Comparison of ENCODE assay signal across 9 mouse cellular contexts in the genomic region with DNA sequence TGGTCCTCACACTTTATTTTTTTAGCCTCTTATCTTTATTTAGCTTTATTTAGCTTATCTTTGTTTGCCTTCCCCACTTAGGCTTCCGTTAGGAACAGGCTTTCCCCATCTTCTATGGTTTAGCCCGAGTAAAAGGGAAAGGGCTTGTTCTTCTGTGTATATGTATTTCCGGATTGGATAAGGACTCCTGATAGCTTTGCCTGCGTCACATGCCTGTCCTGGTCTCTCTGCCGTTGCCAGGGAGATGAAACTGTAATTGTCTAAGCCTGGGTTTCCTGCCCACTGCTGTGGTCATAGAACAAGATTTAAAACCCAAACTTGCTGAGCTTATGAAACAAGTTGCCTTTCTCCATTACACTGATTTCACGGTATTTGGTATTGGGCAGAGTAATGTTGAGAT. TPM values are rescaled to one million over a fixed set of nuclear protein-coding genes. Genes with fewer than 3 reads are reported as not detected.
A peak's percentile ranks its signal among the peaks of the same experiment; 100 is the strongest.
DNase-seq lines count a peak whose midpoint lies in the region; ATAC-seq lines count a peak whose summit lies in the region.
"Had no signal": no experiment of that assay in that cellular context is flagged by ENCODE, and none has a peak within 500 bp of the region (broad histone marks: within the 10 kb centered on the region; RNA-seq: fewer than 3 reads in every experiment).

No protein-coding gene starts in this region.

- H3K4me2 ChIP-seq in hindbrain, embryonic 16.5 days (ENCODE audit: low read length) = peak overlapping the region; percentile 19; the same call in 1 of the 2 replicates
- H3K4me2 ChIP-seq in intestine, embryonic 15.5 days (replicated peaks) = peak overlapping the region; percentile 24; the same call in 1 of the 2 replicates
- peak overlapping the region; percentile 36 for H3K4me2 ChIP-seq in midbrain, embryonic 16.5 days (ENCODE audit: low read length)
- no peak overlapping the region for H3K4me2 ChIP-seq in forebrain, embryonic 15.5 days (replicated peaks)
- H3K4me2 ChIP-seq: limb, embryonic 15.5 days had no signal

- no peaks in the 10 kb centered on the region for H3K36me3 ChIP-seq in hindbrain, embryonic 16.5 days (ENCODE audit: control insufficient read depth, insufficient read depth, low read length)
- no peaks in the 10 kb centered on the region for H3K36me3 ChIP-seq in hindbrain, embryonic 10.5 days
- no peaks in the 10 kb centered on the region for H3K36me3 ChIP-seq in intestine, embryonic 15.5 days
- no peaks in the 10 kb centered on the region for H3K36me3 ChIP-seq in midbrain, embryonic 16.5 days (ENCODE audit: control insufficient read depth, insufficient read depth, low read length)
- no peaks in the 10 kb centered on the region for H3K36me3 ChIP-seq in forebrain, embryonic 15.5 days
- H3K36me3 ChIP-seq: limb, embryonic 15.5 days had no signal

- H3K4me3 ChIP-seq in hindbrain, embryonic 16.5 days (ENCODE audit: low read length) = no peak overlapping the region
- no peak overlapping the region for H3K4me3 ChIP-seq in hindbrain, embryonic 10.5 days
- no peak overlapping the region for H3K4me3 ChIP-seq in intestine, embryonic 15.5 days (replicated peaks)
- no peak overlapping the region for H3K4me3 ChIP-seq in midbrain, embryonic 16.5 days (ENCODE audit: low read depth, low read length)
- H3K4me3 ChIP-seq in forebrain, embryonic 15.5 days = no peak overlapping the region
- H3K4me3 ChIP-seq: limb, embryonic 15.5 days had no signal

- no peak overlapping the region for H3K27ac ChIP-seq in hindbrain, embryonic 16.5 days (ENCODE audit: low read depth, low read length)
- H3K27ac ChIP-seq in hindbrain, embryonic 10.5 days = no peak overlapping the region
- no peak overlapping the region for H3K27ac ChIP-seq in intestine, embryonic 15.5 days
- no peak overlapping the region for H3K27ac ChIP-seq in midbrain, embryonic 16.5 days (ENCODE audit: low read length)
- no peak overlapping the region for H3K27ac ChIP-seq in forebrain, embryonic 15.5 days (replicated peaks)
- H3K27ac ChIP-seq: limb, embryonic 15.5 days had no signal

- H3K4me1 ChIP-seq in hindbrain, embryonic 16.5 days (ENCODE audit: control insufficient read depth, insufficient read depth, low read depth, low read length) = no peaks in the 10 kb centered on the region
- H3K4me1 ChIP-seq in hindbrain, embryonic 10.5 days (replicated peaks) = no peaks in the 10 kb centered on the region
- no peaks in the 10 kb centered on the region for H3K4me1 ChIP-seq in intestine, embryonic 15.5 days (replicated peaks)
- 0 out of 2 replicates have a peak, but pooled peaks cover 3% of the 10 kb centered on the region for H3K4me1 ChIP-seq in midbrain, embryonic 16.5 days (ENCODE audit: control insufficient read depth, insufficient read depth, low read length)
- H3K4me1 ChIP-seq in forebrain, embryonic 15.5 days = no peaks in the 10 kb centered on the region
- H3K4me1 ChIP-seq: limb, embryonic 15.5 days had no signal

- H3K9me3 ChIP-seq in hindbrain, embryonic 16.5 days (ENCODE audit: control insufficient read depth, low read length) = no peaks in the 10 kb centered on the region
- H3K9me3 ChIP-seq in hindbrain, embryonic 10.5 days = no peaks in the 10 kb centered on the region
- no peaks in the 10 kb centered on the region for H3K9me3 ChIP-seq in intestine, embryonic 15.5 days
- H3K9me3 ChIP-seq in midbrain, embryonic 16.5 days (replicated peaks; ENCODE audit: control insufficient read depth, low read length, poor library complexity, severe bottlenecking) = no peaks in the 10 kb centered on the region
- H3K9me3 ChIP-seq in forebrain, embryonic 15.5 days = no peaks in the 10 kb centered on the region
- H3K9me3 ChIP-seq: limb, embryonic 15.5 days had no signal

- H3K9ac ChIP-seq in hindbrain, embryonic 16.5 days (ENCODE audit: low read depth, low read length) = no peak overlapping the region
- H3K9ac ChIP-seq in intestine, embryonic 15.5 days = no peak overlapping the region
- no peak overlapping the region for H3K9ac ChIP-seq in midbrain, embryonic 16.5 days (ENCODE audit: low read depth, low read length)
- no peak overlapping the region for H3K9ac ChIP-seq in forebrain, embryonic 15.5 days (replicated peaks)
- H3K9ac ChIP-seq: limb, embryonic 15.5 days had no signal

- 39% methylated on average over 6 of the region's 6 CpGs for WGBS in hindbrain, embryonic 16.5 days
- 63% methylated on average over 6 of the region's 6 CpGs for WGBS in hindbrain, embryonic 10.5 days
- WGBS in intestine, embryonic 15.5 days = 13% methylated on average over 6 of the region's 6 CpGs
- WGBS in midbrain, embryonic 16.5 days = 35% methylated on average over 6 of the region's 6 CpGs
- WGBS in forebrain, embryonic 15.5 days = 58% methylated on average over 6 of the region's 6 CpGs

- no peak for DNase-seq in hindbrain, embryonic 10.5 days (ENCODE audit: low spot score)
- peak; percentile 66 for DNase-seq in brain, adult 2 months (ENCODE audit: low read depth, low spot score)
- no peak for DNase-seq in thymus, postnatal 14 days
- no peak for DNase-seq in thymus, postnatal 25 days

- no peaks in the 10 kb centered on the region for H3K27me3 ChIP-seq in hindbrain, embryonic 16.5 days (replicated peaks; ENCODE audit: control insufficient read depth, insufficient read depth, low read length)
- H3K27me3 ChIP-seq in hindbrain, embryonic 10.5 days (ENCODE audit: insufficient read depth, poor library complexity, severe bottlenecking) = no peaks in the 10 kb centered on the region
- H3K27me3 ChIP-seq in intestine, embryonic 15.5 days (replicated peaks) = no peaks in the 10 kb centered on the region
- H3K27me3 ChIP-seq in midbrain, embryonic 16.5 days (ENCODE audit: control insufficient read depth, insufficient read depth, low read depth, low read length) = no peaks in the 10 kb centered on the region
- no peaks in the 10 kb centered on the region for H3K27me3 ChIP-seq in forebrain, embryonic 15.5 days
- H3K27me3 ChIP-seq: limb, embryonic 15.5 days had no signal

- no peak for ATAC-seq in hindbrain, embryonic 16.5 days
- peak; percentile 56; the same call in 1 of the 2 replicates for ATAC-seq in intestine, embryonic 15.5 days
- peak; percentile 51; the same call in 1 of the 2 replicates for ATAC-seq in midbrain, embryonic 16.5 days
- ATAC-seq in forebrain, embryonic 15.5 days (replicated peaks) = no peak

RNA-seq across cellular contexts. Expression of a gene that starts 25.0 kb away (rescaled TPM):
- 8.5 and 9.8 TPM in 2 replicates for polyA plus RNA-seq in hindbrain, embryonic 16.5 days (2015; fragmentation: Nextera tagmentation; extraction: Ambion mirVana)
- polyA plus RNA-seq in hindbrain, embryonic 10.5 days (2016; fragmentation: Nextera tagmentation; extraction: Ambion mirVana) = 7.5 and 8.4 TPM in 2 replicates
- polyA plus RNA-seq in intestine, embryonic 15.5 days (2015; fragmentation: Nextera tagmentation; extraction: Ambion mirVana) = 8.6 and 10.6 TPM in 2 replicates
- polyA plus RNA-seq in midbrain, embryonic 16.5 days (2015; fragmentation: Nextera tagmentation; extraction: Ambion mirVana) = 12.3 and 13.0 TPM in 2 replicates
- 10.9 and 12.5 TPM in 2 replicates for polyA plus RNA-seq in forebrain, embryonic 15.5 days (2015; fragmentation: Nextera tagmentation; extraction: Ambion mirVana)

RNA-seq across cellular contexts. Expression of a gene that starts 42.6 kb away (rescaled TPM):
- not detected in 2 replicates for polyA plus RNA-seq in hindbrain, embryonic 16.5 days (2015; fragmentation: Nextera tagmentation; extraction: Ambion mirVana)
- not detected in 2 replicates for polyA plus RNA-seq in hindbrain, embryonic 10.5 days (2016; fragmentation: Nextera tagmentation; extraction: Ambion mirVana)
- not detected in 2 replicates for polyA plus RNA-seq in intestine, embryonic 15.5 days (2015; fragmentation: Nextera tagmentation; extraction: Ambion mirVana)
- not detected in 2 replicates for polyA plus RNA-seq in midbrain, embryonic 16.5 days (2015; fragmentation: Nextera tagmentation; extraction: Ambion mirVana)
- polyA plus RNA-seq in forebrain, embryonic 15.5 days (2015; fragmentation: Nextera tagmentation; extraction: Ambion mirVana) = not detected in 2 replicates
- polyA plus RNA-seq: limb, embryonic 15.5 days had no signal

Comparison
In these comparisons a context has a peak if more than half of its experiments do, and no peak if none do; other contexts are left out.
1. ATAC-seq: peak in intestine, embryonic 15.5 days (single experiment) and midbrain, embryonic 16.5 days (single experiment); none in hindbrain, embryonic 16.5 days (single experiment) and forebrain, embryonic 15.5 days (single experiment).